8 mouse cellular contexts compared by ENCODE assay signal in the genomic region with DNA sequence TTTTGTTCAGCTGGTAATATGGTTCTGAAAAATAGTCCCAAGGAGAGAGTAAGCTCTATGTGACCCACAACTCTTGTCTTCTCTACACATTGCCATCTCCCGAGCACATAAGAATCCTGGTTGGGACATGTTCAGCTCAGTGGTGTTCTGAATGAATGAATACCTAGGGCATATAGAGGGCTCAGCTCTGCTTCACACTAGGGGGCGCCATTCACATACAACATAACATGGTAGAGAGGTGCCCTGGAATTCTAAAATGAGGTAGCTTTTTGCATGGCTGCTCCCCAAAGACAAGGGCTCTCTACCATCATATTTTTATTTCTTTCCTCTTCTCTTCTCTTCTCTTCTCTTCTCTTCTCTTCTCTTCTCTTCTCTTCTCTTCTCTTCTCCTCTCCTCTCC. TPM values are rescaled to one million over a fixed set of nuclear protein-coding genes. Genes with fewer than 3 reads are reported as not detected.
DNase-seq lines count a peak whose midpoint lies in the region; ATAC-seq and TF ChIP-seq lines count a peak whose summit lies in the region.

No protein-coding gene starts in this region.

- no peak overlapping the region for H3ac ChIP-seq in C2C12 (ENCODE audit: control insufficient read depth, insufficient read length, low read depth)

- peak; percentile 67 for ATAC-seq in common myeloid progenitor, adult 5-6 weeks (replicated peaks; ENCODE audit: low read depth, poor library complexity, severe bottlenecking)

- no peaks in the 10 kb centered on the region for H3K27me3 ChIP-seq in C2C12 (ENCODE audit: control insufficient read depth, insufficient read depth, insufficient read length)

- peak; percentile 49 for TF ChIP-seq CTCF in C2C12 (IDR thresholded peaks at IDR 0.05; ENCODE audit: control insufficient read depth, insufficient read depth, insufficient read length)

- no peaks in the 10 kb centered on the region for H3K79me3 ChIP-seq in C2C12 (ENCODE audit: low read depth)

- no peak overlapping the region for H3K4me3 ChIP-seq in C2C12 (ENCODE audit: insufficient read depth, poor library complexity, severe bottlenecking)

- peak; percentile 61 for DNase-seq in R1 (ENCODE audit: low read depth, low spot score)
- DNase-seq in gastrocnemius, postnatal 36 days = peak; percentile 22 to 67
- DNase-seq in kidney, postnatal 14 days = peak; percentile 49
- DNase-seq in lung, adult 18-20 months = peak; percentile 16 to 32
- DNase-seq in retina, postnatal 7 days (ENCODE audit: low read depth, low spot score) = peak; percentile 24
- DNase-seq in yolk sac, embryonic 10.5 days (ENCODE audit: low spot score) = peak; percentile 8

- no peaks in the 10 kb centered on the region for H3K36me3 ChIP-seq in C2C12 (ENCODE audit: control insufficient read depth, insufficient read depth)

- no peaks in the 10 kb centered on the region for H3K79me2 ChIP-seq in C2C12 (ENCODE audit: control insufficient read depth, insufficient read depth)

- intact Hi-C loops in gastrocnemius, postnatal 36 days (cut with DNase I) = loop anchor here (2.0 to 5.0 kb wide), 2 partner anchors 348 to 572 kb away; no protein-coding TSS in a partner anchor

TF ChIP-seq in C2C12, 6 proteins besides CTCF, POLR2A, EP300 and RAD21:
- TF ChIP-seq MYOG (IDR thresholded peaks at IDR 0.05; ENCODE audit: control insufficient read depth, extremely low read depth, insufficient read length) = no peak
- TF ChIP-seq USF1 (IDR thresholded peaks at IDR 0.05; ENCODE audit: low read depth) = no peak
- TF ChIP-seq MYOD1 (IDR thresholded peaks at IDR 0.05; ENCODE audit: control insufficient read depth, insufficient read length, low read depth) = no peak
- no peak for TF ChIP-seq CEBPB (IDR thresholded peaks at IDR 0.05; ENCODE audit: low read depth)
- TF ChIP-seq FOSL1 (IDR thresholded peaks at IDR 0.05; ENCODE audit: insufficient read depth, low read length, poor library complexity, severe bottlenecking) = no peak
- TF ChIP-seq MAX (IDR thresholded peaks at IDR 0.05) = no peak

RNA-seq across cellular contexts. Expression of a gene that starts 2.2 kb away (rescaled TPM):
- polyA plus RNA-seq in C2C12 (2012; fragmentation: generic; extraction: Trizol) = 0.04 TPM
- total RNA-seq in common myeloid progenitor, adult 5-6 weeks (2017) = 5.5 and 7.2 TPM in 2 replicates
- 1 to 10 TPM in 1 of 2 experiments, under 1 TPM in 1; 0.96 to 1.4 TPM for total RNA-seq in gastrocnemius, postnatal 36 days (2021)

Comparison
In these comparisons a context has a peak if more than half of its experiments do, and no peak if none do; other contexts are left out.
1. DNase-seq: peak in every context shown above with its lines; median percentile 61 in R1; 49 in kidney, postnatal 14 days; 44 in gastrocnemius, postnatal 36 days; 24 in lung, adult 18-20 months; 24 in retina, postnatal 7 days; 8 in yolk sac, embryonic 10.5 days.